ENCODE assay signal across 19 mouse cellular contexts in genomic region chr17:49499635-49500034, GRCm38 (mm10).
A peak's percentile ranks its signal among the peaks of the same experiment; 100 is the strongest.
DNase-seq lines count a peak whose midpoint lies in the region; ATAC-seq lines count a peak whose summit lies in the region.
"Had no signal": no experiment of that assay in that cellular context is flagged by ENCODE, and none has a peak within 500 bp of the region (broad histone marks: within the 10 kb centered on the region; RNA-seq: fewer than 3 reads in every experiment).

No protein-coding gene starts in this region.

- peak; percentile 68; the same call in 1 of the 2 replicates for ATAC-seq in hindbrain, embryonic 16.5 days
- ATAC-seq in lung, embryonic 16.5 days (ENCODE audit: low read depth), result peak; percentile 46; the same call in 1 of the 2 replicates
- ATAC-seq: CD4-positive, CD25-positive, alpha-beta regulatory T cell, adult 4 months; forebrain, embryonic 16.5 days had no signal

- no peak overlapping the region for H3K4me3 ChIP-seq in hindbrain, embryonic 16.5 days (ENCODE audit: low read length)
- no peak overlapping the region for H3K4me3 ChIP-seq in hindbrain, embryonic 10.5 days
- H3K4me3 ChIP-seq in lung, embryonic 16.5 days (ENCODE audit: low read length), result no peak overlapping the region
- H3K4me3 ChIP-seq: embryonic facial prominence, embryonic 12.5 days; heart, adult 2 months; heart, embryonic 15.5 days; hindbrain, embryonic 15.5 days had no signal

- DNase-seq in cerebellum, adult 9-10 months, result peak; percentile 35
- no peak for DNase-seq in cerebellum, postnatal 25 days
- no peak for DNase-seq in hindbrain, embryonic 10.5 days (ENCODE audit: low spot score)
- no peak for DNase-seq in lung, postnatal 36 days
- DNase-seq in right cerebral cortex, postnatal 10 days (ENCODE audit: low spot score in 2 of 2), result peak; percentile 58 to 67
- DNase-seq in right cerebral cortex, postnatal 14 days, result no peak
- DNase-seq: B cell, adult 2 months; cerebellum, adult 2 months; gastrocnemius, postnatal 14 days; heart, adult 2 months had no signal

- 88% methylated on average over 2 of the region's 2 CpGs for WGBS in hindbrain, embryonic 16.5 days
- 85% methylated on average over 2 of the region's 2 CpGs for WGBS in hindbrain, embryonic 10.5 days
- 81% methylated on average over 2 of the region's 2 CpGs for WGBS in lung, embryonic 16.5 days

- H3K27me3 ChIP-seq in hindbrain, embryonic 16.5 days (replicated peaks; ENCODE audit: control insufficient read depth, insufficient read depth, low read length), result no peaks in the 10 kb centered on the region
- H3K27me3 ChIP-seq in hindbrain, embryonic 10.5 days (ENCODE audit: insufficient read depth, poor library complexity, severe bottlenecking), result no peaks in the 10 kb centered on the region
- no peaks in the 10 kb centered on the region for H3K27me3 ChIP-seq in lung, embryonic 16.5 days (ENCODE audit: control insufficient read depth, insufficient read depth, low read depth, low read length)
- H3K27me3 ChIP-seq: embryonic facial prominence, embryonic 12.5 days; heart, embryonic 15.5 days; hindbrain, embryonic 15.5 days had no signal

- no peak overlapping the region for H3K27ac ChIP-seq in hindbrain, embryonic 16.5 days (ENCODE audit: low read depth, low read length)
- no peak overlapping the region for H3K27ac ChIP-seq in hindbrain, embryonic 10.5 days
- no peak overlapping the region for H3K27ac ChIP-seq in lung, embryonic 16.5 days (ENCODE audit: low read length)
- H3K27ac ChIP-seq: embryonic facial prominence, embryonic 12.5 days; heart, adult 2 months; heart, embryonic 15.5 days; hindbrain, embryonic 15.5 days had no signal

- H3K4me1 ChIP-seq in hindbrain, embryonic 16.5 days (ENCODE audit: control insufficient read depth, insufficient read depth, low read depth, low read length), result no peaks in the 10 kb centered on the region
- no peaks in the 10 kb centered on the region for H3K4me1 ChIP-seq in hindbrain, embryonic 10.5 days (replicated peaks)
- H3K4me1 ChIP-seq in lung, embryonic 16.5 days (replicated peaks; ENCODE audit: control insufficient read depth, insufficient read depth, low read length), result no peaks in the 10 kb centered on the region
- H3K4me1 ChIP-seq: embryonic facial prominence, embryonic 12.5 days; hindbrain, embryonic 15.5 days had no signal

- H3K4me2 ChIP-seq in hindbrain, embryonic 16.5 days (ENCODE audit: low read length), result no peak overlapping the region
- no peak overlapping the region for H3K4me2 ChIP-seq in lung, embryonic 16.5 days (ENCODE audit: low read depth, low read length)
- H3K4me2 ChIP-seq: embryonic facial prominence, embryonic 12.5 days; heart, embryonic 11.5 days; heart, embryonic 15.5 days; hindbrain, embryonic 15.5 days had no signal

- H3K36me3 ChIP-seq in hindbrain, embryonic 16.5 days (ENCODE audit: control insufficient read depth, insufficient read depth, low read length), result no peaks in the 10 kb centered on the region
- H3K36me3 ChIP-seq in hindbrain, embryonic 10.5 days, result no peaks in the 10 kb centered on the region
- peaks cover 11% of the 10 kb centered on the region for H3K36me3 ChIP-seq in lung, embryonic 16.5 days (ENCODE audit: control insufficient read depth, insufficient read depth, low read length)
- H3K36me3 ChIP-seq: G1E; heart, embryonic 15.5 days; hindbrain, embryonic 15.5 days had no signal

- H3K9ac ChIP-seq in hindbrain, embryonic 16.5 days (ENCODE audit: low read depth, low read length), result no peak overlapping the region
- H3K9ac ChIP-seq in lung, embryonic 16.5 days (ENCODE audit: low read length), result no peak overlapping the region
- H3K9ac ChIP-seq: embryonic facial prominence, embryonic 12.5 days; heart, embryonic 15.5 days; hindbrain, embryonic 15.5 days had no signal

- no peaks in the 10 kb centered on the region for H3K9me3 ChIP-seq in hindbrain, embryonic 16.5 days (ENCODE audit: control insufficient read depth, low read length)
- no peaks in the 10 kb centered on the region for H3K9me3 ChIP-seq in hindbrain, embryonic 10.5 days
- H3K9me3 ChIP-seq in lung, embryonic 16.5 days (ENCODE audit: control insufficient read depth, low read length), result no peaks in the 10 kb centered on the region
- H3K9me3 ChIP-seq: embryonic facial prominence, embryonic 12.5 days; heart, embryonic 15.5 days; hindbrain, embryonic 15.5 days had no signal

Comparison
In these comparisons a context has a peak if more than half of its experiments do, and no peak if none do; other contexts are left out.
1. DNase-seq: peak in cerebellum, adult 9-10 months (single experiment) and right cerebral cortex, postnatal 10 days (2 of 2); none in cerebellum, postnatal 25 days (0 of 2), hindbrain, embryonic 10.5 days (single experiment), lung, postnatal 36 days (single experiment) and right cerebral cortex, postnatal 14 days (single experiment).